Mouse (Mus musculus) hindbrain, embryonic 11.5 days (tissue): ENCODE results near the gene Mgat4e. TPM values are rescaled to one million over a fixed set of nuclear protein-coding genes. Genes with fewer than 3 reads are reported as not detected.
A peak's percentile ranks its signal among the peaks of the same experiment; 100 is the strongest.

ENCODE experiments used
- ATAC-seq: fragments of 200-750 bp; cut with Nextera tagmentation; 2 replicates; pipeline ENCODE4 v1.8.0; 2017; ENCODE audit warnings: mild to moderate bottlenecking, moderate TSS enrichment, moderate library complexity; ENCODE audit not compliant: low FRiP score
- DNase-seq: peaks from one replicate; pipeline ENCODE4 v3.0.0-alpha.2; 2015; ENCODE audit warnings: low spot score
- H3K27ac ChIP-seq: fragments of 300-500 bp; sonication (generic); 2 replicates; pipeline ENCODE4 v1.5.1; 2014; ENCODE audit warnings: mild to moderate bottlenecking, low read depth, low read length
- H3K27me3 ChIP-seq: fragments of 300-500 bp; sonication (generic); 2 replicates; pipeline ENCODE4 v1.6.1; 2014; ENCODE audit warnings: mild to moderate bottlenecking, low read length, moderate library complexity, mixed read lengths; ENCODE audit not compliant: control insufficient read depth, insufficient read depth
- H3K36me3 ChIP-seq: fragments of 300-500 bp; sonication (generic); 2 replicates; pipeline ENCODE4 v1.6.1; 2014; ENCODE audit warnings: mild to moderate bottlenecking, low read length, moderate library complexity, mixed read lengths; ENCODE audit not compliant: control insufficient read depth, insufficient read depth
- H3K4me1 ChIP-seq: fragments of 300-500 bp; sonication (generic); replicated peaks from 2 replicates; pipeline ENCODE4 v1.6.1; 2014; ENCODE audit warnings: low read length, mixed read lengths; ENCODE audit not compliant: control insufficient read depth, insufficient read depth
- H3K4me2 ChIP-seq: fragments of 300-500 bp; sonication (generic); replicated peaks from 2 replicates; pipeline ENCODE4 v1.6.1; 2014; ENCODE audit warnings: mild to moderate bottlenecking, low read depth, low read length
- H3K4me3 ChIP-seq: fragments of 300-500 bp; sonication (generic); 2 replicates; pipeline ENCODE4 v1.5.1; 2014; ENCODE audit warnings: low read depth, low read length
- H3K9ac ChIP-seq: fragments of 300-500 bp; sonication (generic); 2 replicates; pipeline ENCODE4 v1.6.1; 2014; ENCODE audit warnings: low read depth, low read length
- H3K9me3 ChIP-seq: fragments of 300-500 bp; sonication (generic); 2 replicates; pipeline ENCODE4 v1.6.1; 2016; ENCODE audit warnings: low read length; ENCODE audit not compliant: control insufficient read depth
- WGBS: fragments of 180-500 bp; shearing (Covaris S2); extraction: QIAGEN DNeasy Blood & Tissue Kit; methylation state at CpG from one replicate; pipeline ENCODE4 v1.1.7; 2014; 5-methylcytosine and 5-hydroxymethylcytosine counted together
- polyA plus RNA-seq: library from polyadenylated mRNA; unstranded; fragments of >200 nt; fragmentation: Nextera tagmentation; extraction: Ambion mirVana; gene quantifications from 2 replicates; pipeline ENCODE4 v1.2.1, GENCODE M21; 2014

Gene Mgat4e
- polyA plus RNA-seq, 1 experiment from 2014 or later: not detected

- DNase-seq: no peak
- Histone ChIP-seq H3K27me3 (no peaks in the 10 kb centered on the region), H3K9ac (no peak overlapping the region), H3K4me2 (no peak overlapping the region), H3K9me3 (no peaks in the 10 kb centered on the region), H3K4me3 (no peak overlapping the region), H3K36me3 (no peaks in the 10 kb centered on the region), H3K27ac (no peak overlapping the region), H3K4me1 (no peaks in the 10 kb centered on the region)
- WGBS: 69% methylated on average over 1 of the region's 1 CpGs
- ATAC-seq: no peak
Measured at GRCm38 (mm10) chr1:134573300-134573931, 23.9 kb upstream of the Mgat4e start.

DNA sequence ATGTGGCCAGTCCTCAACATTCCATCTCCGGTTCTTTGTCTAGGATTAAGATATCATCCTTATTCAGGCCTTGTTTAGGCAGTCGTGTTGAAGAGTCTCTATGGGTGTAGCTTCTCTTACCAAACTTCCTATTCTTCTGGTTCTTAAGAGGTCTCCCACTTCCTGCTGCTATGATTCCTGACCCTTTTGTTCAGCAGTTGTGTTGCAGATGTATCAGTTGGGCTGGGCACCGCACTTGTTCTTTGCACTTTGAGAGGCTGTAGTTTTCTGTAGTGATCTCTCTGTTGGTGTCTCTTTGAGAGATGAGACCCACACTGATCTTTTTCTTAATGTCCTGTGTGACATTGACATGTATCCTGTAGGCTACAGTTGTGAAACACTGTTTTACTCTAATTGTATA lies 21.1 kb upstream of the Mgat4e start:
- 63% methylated on average over 3 of the region's 3 CpGs for WGBS
- no peaks in the 10 kb centered on the region for H3K9me3 ChIP-seq

GRCm38 (mm10) chr1:134570171-134570570 lies 20.7 kb upstream of the Mgat4e start:
- ATAC-seq: no peak
- no peak overlapping the region for H3K4me2 ChIP-seq
- H3K36me3 ChIP-seq: no peaks in the 10 kb centered on the region
- no peaks in the 10 kb centered on the region for H3K9me3 ChIP-seq
- no peak for DNase-seq
- H3K27ac ChIP-seq: no peak overlapping the region
- H3K27me3 ChIP-seq: no peaks in the 10 kb centered on the region
- WGBS: 92% methylated on average over 9 of the region's 9 CpGs
- no peak overlapping the region for H3K9ac ChIP-seq
- no peak overlapping the region for H3K4me3 ChIP-seq
- no peaks in the 10 kb centered on the region for H3K4me1 ChIP-seq

More for the DNA sequence above, 21.1 kb upstream of the Mgat4e start:
- Histone ChIP-seq H3K4me2 (no peak overlapping the region), H3K4me3 (no peak overlapping the region), H3K27ac (no peak overlapping the region), H3K4me1 (no peaks in the 10 kb centered on the region), H3K27me3 (no peaks in the 10 kb centered on the region), H3K36me3 (no peaks in the 10 kb centered on the region), H3K9ac (no peak overlapping the region)
- DNase-seq (no peak), ATAC-seq (no peak)

DNA sequence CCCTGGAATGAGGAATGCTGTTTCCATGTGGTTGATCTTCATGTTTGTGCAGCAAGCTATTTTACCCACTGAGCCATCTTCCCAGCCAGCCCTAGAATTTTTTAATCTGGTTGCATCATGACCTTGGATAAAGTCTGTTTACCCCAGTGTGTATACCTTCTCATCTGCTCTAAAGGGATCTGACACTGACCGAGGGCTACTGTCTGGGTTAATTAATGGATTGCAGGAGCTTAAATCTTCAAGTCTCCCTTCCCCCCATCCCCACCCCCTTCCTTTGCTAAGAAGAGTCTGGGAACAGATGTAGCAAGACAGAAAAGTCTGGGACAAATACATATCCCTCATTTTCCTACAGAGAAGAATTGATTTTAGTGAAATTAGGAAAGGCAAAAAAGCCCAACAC lies 18.0 kb upstream of the Mgat4e start:
- Histone ChIP-seq H3K27ac (no peak overlapping the region), H3K4me3 (no peak overlapping the region), H3K27me3 (no peaks in the 10 kb centered on the region), H3K4me2 (no peak overlapping the region), H3K9me3 (no peaks in the 10 kb centered on the region), H3K9ac (no peak overlapping the region), H3K36me3 (no peaks in the 10 kb centered on the region), H3K4me1 (no peaks in the 10 kb centered on the region)
- ATAC-seq: no peak
- no peak for DNase-seq
- WGBS: 44% methylated on average over 1 of the region's 1 CpGs

DNA sequence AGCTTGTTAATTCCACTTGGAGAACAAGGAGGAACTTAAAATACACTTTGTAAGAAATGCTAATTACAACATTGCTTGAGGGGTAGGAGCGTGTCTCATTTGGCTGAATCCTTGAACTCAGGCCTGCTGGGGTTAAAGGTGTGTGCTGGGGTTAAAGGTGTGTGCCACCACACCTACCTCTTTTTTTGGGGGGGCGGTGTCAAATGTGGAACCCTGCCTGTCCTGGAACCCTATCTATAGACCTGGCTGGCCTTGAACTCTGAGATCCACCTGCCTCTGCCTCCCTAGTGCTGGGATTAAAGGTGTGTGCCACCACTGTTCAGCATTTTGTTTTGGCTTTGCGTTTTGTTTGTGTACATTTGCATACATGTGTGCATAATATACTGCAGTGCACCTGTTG lies 14.2 kb upstream of the Mgat4e start:
- Histone ChIP-seq H3K27me3 (no peaks in the 10 kb centered on the region), H3K9me3 (no peaks in the 10 kb centered on the region), H3K9ac (no peak overlapping the region), H3K27ac (no peak overlapping the region), H3K4me1 (no peaks in the 10 kb centered on the region), H3K36me3 (no peaks in the 10 kb centered on the region), H3K4me3 (no peak overlapping the region), H3K4me2 (no peak overlapping the region)
- 86% methylated on average over 3 of the region's 3 CpGs for WGBS
- no peak for ATAC-seq
- no peak for DNase-seq

DNA sequence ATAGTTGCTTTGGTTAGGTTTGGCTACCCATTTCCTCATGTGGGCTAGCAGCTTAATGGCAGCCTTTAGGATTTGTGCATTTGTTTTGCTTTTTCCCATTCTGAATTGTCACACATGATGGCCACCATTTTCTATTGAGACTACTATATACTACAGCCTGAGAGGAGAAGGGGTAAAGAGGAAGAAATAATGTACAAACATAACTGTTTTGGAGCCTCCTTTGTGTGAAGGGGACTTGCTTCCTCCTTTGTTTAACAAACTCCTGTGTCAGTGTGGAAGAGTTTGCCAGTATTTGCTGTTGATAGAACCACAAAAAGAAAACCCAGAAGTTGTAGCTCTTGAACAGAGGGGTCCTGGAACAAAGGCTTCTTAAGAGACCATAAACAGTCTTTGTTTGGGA lies 13.0 kb upstream of the Mgat4e start:
- Histone ChIP-seq H3K4me3 (peak overlapping the region; percentile 98), H3K9ac (no peak overlapping the region), H3K36me3 (no peaks in the 10 kb centered on the region), H3K4me1 (no peaks in the 10 kb centered on the region), H3K27ac (no peak overlapping the region), H3K27me3 (no peaks in the 10 kb centered on the region), H3K9me3 (no peaks in the 10 kb centered on the region), H3K4me2 (peak overlapping the region; percentile 57)
- ATAC-seq (no peak), DNase-seq (peak; percentile 22)

DNA sequence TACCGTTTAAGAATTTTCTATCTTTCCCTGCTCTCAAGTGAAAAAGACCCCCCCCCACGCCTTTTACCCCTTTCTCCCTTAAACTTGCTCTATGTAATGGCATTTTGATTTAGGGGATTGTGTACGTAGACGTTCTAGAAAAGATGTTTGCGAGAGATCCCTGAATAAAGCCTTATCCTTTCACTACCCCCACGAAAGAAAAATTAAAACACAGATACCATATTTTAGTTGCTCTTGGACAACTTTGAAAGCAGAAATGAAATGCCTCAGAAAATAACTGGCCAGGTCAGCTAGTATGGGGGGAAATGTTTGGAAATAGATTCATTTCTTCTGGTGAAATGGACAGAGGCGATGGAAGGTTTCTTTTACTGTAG lies 12.3 kb upstream of the Mgat4e start:
- no peak for ATAC-seq
- peak; percentile 13 for DNase-seq
- peak overlapping the region; percentile 83; the same call in 1 of the 2 replicates for H3K27ac ChIP-seq
- peak overlapping the region; percentile 57 for H3K4me2 ChIP-seq
- no peaks in the 10 kb centered on the region for H3K4me1 ChIP-seq
- WGBS: 10% methylated on average over 7 of the region's 7 CpGs
- H3K9me3 ChIP-seq: no peaks in the 10 kb centered on the region
- no peaks in the 10 kb centered on the region for H3K27me3 ChIP-seq
- H3K36me3 ChIP-seq: no peaks in the 10 kb centered on the region
- H3K4me3 ChIP-seq: peak overlapping the region; percentile 98
- H3K9ac ChIP-seq: peak overlapping the region; percentile 100

DNA sequence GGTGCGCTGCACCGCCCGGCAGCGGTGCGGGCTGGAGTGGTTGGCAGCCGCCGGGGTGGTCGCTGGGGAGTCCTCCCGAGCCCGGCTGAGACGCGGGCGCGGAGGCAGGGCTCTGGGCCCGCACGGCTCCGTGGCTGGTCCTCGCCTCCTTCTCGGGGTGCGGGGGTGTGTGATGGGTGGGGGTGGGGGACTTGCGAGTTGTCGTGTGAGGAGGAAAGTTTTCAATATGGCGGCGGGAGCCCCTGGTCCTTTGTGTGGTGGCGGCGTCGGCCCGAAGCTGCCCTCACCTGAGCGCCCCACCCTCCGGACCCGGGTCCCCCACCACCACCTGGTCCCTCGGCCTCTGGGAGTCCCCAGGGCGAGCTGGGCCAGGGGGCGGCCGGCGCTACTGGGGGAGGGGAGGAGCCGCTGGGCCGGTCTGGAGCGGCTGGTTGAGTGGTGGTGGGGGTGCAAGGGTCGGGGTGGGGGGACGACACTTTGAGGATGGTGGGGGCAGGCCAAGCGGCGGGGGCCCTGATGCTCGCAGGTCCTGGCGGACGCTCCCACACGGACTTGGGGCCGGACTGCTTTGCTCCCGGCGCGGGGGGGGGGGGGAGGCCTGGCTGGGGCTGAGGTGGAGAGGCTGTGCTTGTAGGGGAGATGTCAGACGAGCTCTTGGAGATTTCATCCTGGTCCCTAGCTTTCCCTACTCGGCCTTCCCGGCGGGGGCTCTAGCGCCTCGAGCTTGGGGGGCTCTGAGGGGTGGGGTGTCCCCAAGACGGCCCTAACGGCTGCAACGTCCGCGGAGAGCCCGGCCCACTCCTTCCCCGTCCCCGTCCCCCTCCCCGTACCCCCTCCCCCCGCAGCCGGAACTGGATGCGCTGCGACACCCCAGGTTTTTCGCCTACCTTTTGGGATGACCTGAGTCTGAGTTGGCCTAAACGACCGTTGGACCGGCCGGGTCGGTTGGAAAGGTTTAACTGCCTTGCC lies 11.6 kb upstream of the Mgat4e start:
- H3K4me1 ChIP-seq: no peaks in the 10 kb centered on the region
- under 1% methylated on average over 35 of the region's 76 CpGs for WGBS
- H3K9ac ChIP-seq: peak overlapping the region; percentile 100
- no peaks in the 10 kb centered on the region for H3K27me3 ChIP-seq
- H3K27ac ChIP-seq: peak overlapping the region; percentile 83
- DNase-seq: peak; percentile 73
- peak overlapping the region; percentile 98 for H3K4me3 ChIP-seq
- no peaks in the 10 kb centered on the region for H3K9me3 ChIP-seq
- peak; percentile 10 for ATAC-seq
- no peaks in the 10 kb centered on the region for H3K36me3 ChIP-seq
- H3K4me2 ChIP-seq: peak overlapping the region; percentile 57
